Mouse (Mus musculus): ENCODE results near the gene Pitpnm3.
"Not testable (repeated sequence)": the region's sequence is repeated elsewhere in the genome, so short reads cannot be mapped to it uniquely, and the experiment has no call there.

Gene Pitpnm3

GRCm38 (mm10) chr11:72135383-72136158 is at the start of gene Pitpnm3:
Gene Pitpnm3, minus strand, starts transcription at chr11:72135778.
- peak; percentile 20 for DNase-seq (ENCODE audit: low read depth, low spot score)

GRCm38 (mm10) chr11:72184252-72184651 is 48.7 kb upstream of the Pitpnm3 start:
- no peak for DNase-seq (ENCODE audit: low read depth, low spot score)

GRCm38 (mm10) chr11:72181136-72181535 is 45.6 kb upstream of the Pitpnm3 start:
- no peak for DNase-seq (ENCODE audit: low read depth, low spot score)

- no peak for DNase-seq (ENCODE audit: low read depth, low spot score)
Measured at GRCm38 (mm10) chr11:72180556-72180955, 45.0 kb upstream of the Pitpnm3 start.

- DNase-seq (ENCODE audit: low read depth, low spot score) = peak; percentile 90
Measured at GRCm38 (mm10) chr11:72176553-72176952, 41.0 kb upstream of the Pitpnm3 start.

GRCm38 (mm10) chr11:72175966-72176365 is 40.4 kb upstream of the Pitpnm3 start:
- DNase-seq (ENCODE audit: low read depth, low spot score) = no peak

GRCm38 (mm10) chr11:72174721-72175120 is 39.1 kb upstream of the Pitpnm3 start:
- DNase-seq (ENCODE audit: low read depth, low spot score) = no peak

GRCm38 (mm10) chr11:72173506-72173905 is 37.9 kb upstream of the Pitpnm3 start:
- no peak for DNase-seq (ENCODE audit: low read depth, low spot score)

GRCm38 (mm10) chr11:72171906-72172305 is 36.3 kb upstream of the Pitpnm3 start:
- DNase-seq (ENCODE audit: low read depth, low spot score) = not testable (repeated sequence)

- no peak for DNase-seq (ENCODE audit: low read depth, low spot score)
Measured at GRCm38 (mm10) chr11:72169871-72170270, 34.3 kb upstream of the Pitpnm3 start.

GRCm38 (mm10) chr11:72163198-72163597 is 27.6 kb upstream of the Pitpnm3 start:
- no peak for DNase-seq (ENCODE audit: low read depth, low spot score)

- no peak for DNase-seq (ENCODE audit: low read depth, low spot score)
Measured at GRCm38 (mm10) chr11:72156624-72157023, 21.0 kb upstream of the Pitpnm3 start.

GRCm38 (mm10) chr11:72155981-72156428 is 20.4 kb upstream of the Pitpnm3 start:
- DNase-seq (ENCODE audit: low read depth, low spot score) = no peak

GRCm38 (mm10) chr11:72155186-72155980 is 19.8 kb upstream of the Pitpnm3 start:
- DNase-seq (ENCODE audit: low read depth, low spot score) = no peak

GRCm38 (mm10) chr11:72153122-72153862 is 17.7 kb upstream of the Pitpnm3 start:
- no peak for DNase-seq (ENCODE audit: low read depth, low spot score)

GRCm38 (mm10) chr11:72151120-72151519 is 15.5 kb upstream of the Pitpnm3 start:
- DNase-seq (ENCODE audit: low read depth, low spot score) = peak; percentile 28

GRCm38 (mm10) chr11:72147910-72148309 is 12.3 kb upstream of the Pitpnm3 start:
- DNase-seq (ENCODE audit: low read depth, low spot score) = no peak

GRCm38 (mm10) chr11:72145877-72146248 is 10.3 kb upstream of the Pitpnm3 start:
- DNase-seq (ENCODE audit: low read depth, low spot score) = no peak

- peak; percentile 65 for DNase-seq (ENCODE audit: low read depth, low spot score)
Measured at GRCm38 (mm10) chr11:72145182-72145876, 9.8 kb upstream of the Pitpnm3 start.

- peak; percentile 61 for DNase-seq (ENCODE audit: low read depth, low spot score)
Measured at GRCm38 (mm10) chr11:72142889-72143288, 7.3 kb upstream of the Pitpnm3 start.

GRCm38 (mm10) chr11:72140198-72140597 is 4.6 kb upstream of the Pitpnm3 start:
- DNase-seq (ENCODE audit: low read depth, low spot score) = no peak

All from R1 (cell line).